Mouse (Mus musculus): ENCODE measurements around the gene Ubap2. TPM values are rescaled to one million over a fixed set of nuclear protein-coding genes. Genes with fewer than 3 reads are reported as not detected.

Gene Ubap2
- polyA plus RNA-seq (2016; fragmentation: Nextera tagmentation; extraction: Ambion mirVana) = 95.6 and 106 TPM in 2 replicates

- Histone ChIP-seq H3K9me3 (replicated peaks) (no peaks in the 10 kb centered on the region), H3K4me3 (peak within 1 kb of the TSS; percentile 75), H3K36me3 (peaks cover 23% of the 10 kb centered on the region), H3K27me3 (ENCODE audit: low read depth, poor library complexity, severe bottlenecking) (no peaks in the 10 kb centered on the region), H3K27ac (peak within 1 kb of the TSS; percentile 96), H3K4me1 (peaks cover 26% of the 10 kb centered on the region)
- peak; percentile 97 for DNase-seq (ENCODE audit: low spot score)
- WGBS = under 1% methylated on average over 60 of the region's 60 CpGs
Measured at GRCm38 (mm10) chr4:41274980-41275850, at the start of gene Ubap2. Gene Ubap2, minus strand, starts transcription at chr4:41275144.

- no peak for DNase-seq (ENCODE audit: low spot score)
- Histone ChIP-seq H3K4me3 (no peak overlapping the region), H3K9me3 (replicated peaks) (no peaks in the 10 kb centered on the region), H3K4me1 (no peaks in the 10 kb centered on the region), H3K27ac (no peak overlapping the region), H3K27me3 (ENCODE audit: low read depth, poor library complexity, severe bottlenecking) (no peaks in the 10 kb centered on the region), H3K36me3 (no peaks in the 10 kb centered on the region)
- WGBS = 83% methylated on average over 4 of the region's 4 CpGs
Measured at GRCm38 (mm10) chr4:41320971-41321370, 46.0 kb upstream of the Ubap2 start.

GRCm38 (mm10) chr4:41318267-41318666 is 43.3 kb upstream of the Ubap2 start:
- WGBS = 91% methylated on average over 5 of the region's 5 CpGs
- Histone ChIP-seq H3K4me1 (peaks cover 14% of the 10 kb centered on the region), H3K27ac (no peak overlapping the region), H3K27me3 (ENCODE audit: low read depth, poor library complexity, severe bottlenecking) (no peaks in the 10 kb centered on the region), H3K36me3 (no peaks in the 10 kb centered on the region; the same call in 1 of the 2 replicates), H3K9me3 (replicated peaks) (no peaks in the 10 kb centered on the region), H3K4me3 (no peak overlapping the region)
- DNase-seq (ENCODE audit: low spot score) = no peak

- 43% methylated on average over 8 of the region's 8 CpGs for WGBS
- peak overlapping the region; percentile 93 for H3K27ac ChIP-seq
- peaks cover 18% of the 10 kb centered on the region for H3K4me1 ChIP-seq
Measured at GRCm38 (mm10) chr4:41315173-41315572, 40.2 kb upstream of the Ubap2 start.

GRCm38 (mm10) chr4:41314141-41315129 is 39.5 kb upstream of the Ubap2 start, which contains the start of gene Dcaf12:
Gene Dcaf12, minus strand, starts transcription at chr4:41314889.
- H3K4me1 ChIP-seq = peaks cover 18% of the 10 kb centered on the region
- peak within 1 kb of the TSS; percentile 76 for H3K4me3 ChIP-seq
- H3K9me3 ChIP-seq (replicated peaks) = no peaks in the 10 kb centered on the region
- no peaks in the 10 kb centered on the region for H3K27me3 ChIP-seq (ENCODE audit: low read depth, poor library complexity, severe bottlenecking)
- peak; percentile 94 for DNase-seq (ENCODE audit: low spot score)
- peaks cover 37% of the 10 kb centered on the region for H3K36me3 ChIP-seq
- WGBS = under 1% methylated on average over 70 of the region's 70 CpGs
- peak within 1 kb of the TSS; percentile 93 for H3K27ac ChIP-seq

More at GRCm38 (mm10) chr4:41315173-41315572, 40.2 kb upstream of the Ubap2 start:
- H3K9me3 ChIP-seq (replicated peaks) = no peaks in the 10 kb centered on the region
- DNase-seq (ENCODE audit: low spot score) = peak; percentile 35
- H3K4me3 ChIP-seq = peak overlapping the region; percentile 76
- no peaks in the 10 kb centered on the region for H3K27me3 ChIP-seq (ENCODE audit: low read depth, poor library complexity, severe bottlenecking)
- H3K36me3 ChIP-seq = peaks cover 30% of the 10 kb centered on the region

- H3K27ac ChIP-seq = peak overlapping the region; percentile 93
- peaks cover 44% of the 10 kb centered on the region for H3K36me3 ChIP-seq
- WGBS = 21% methylated on average over 14 of the region's 14 CpGs
- H3K4me1 ChIP-seq = peaks cover 18% of the 10 kb centered on the region
- H3K4me3 ChIP-seq = peak overlapping the region; percentile 76
- DNase-seq (ENCODE audit: low spot score) = peak; percentile 34
- H3K9me3 ChIP-seq (replicated peaks) = no peaks in the 10 kb centered on the region
- no peaks in the 10 kb centered on the region for H3K27me3 ChIP-seq (ENCODE audit: low read depth, poor library complexity, severe bottlenecking)
Measured at GRCm38 (mm10) chr4:41313722-41314121, 38.8 kb upstream of the Ubap2 start.

- no peak for DNase-seq (ENCODE audit: low spot score)
- H3K27ac ChIP-seq = no peak overlapping the region
- no peaks in the 10 kb centered on the region for H3K27me3 ChIP-seq (ENCODE audit: low read depth, poor library complexity, severe bottlenecking)
- 93% methylated on average over 9 of the region's 9 CpGs for WGBS
- peaks cover 18% of the 10 kb centered on the region for H3K4me1 ChIP-seq
- peaks cover 73% of the 10 kb centered on the region for H3K36me3 ChIP-seq
- no peak overlapping the region for H3K4me3 ChIP-seq
- H3K9me3 ChIP-seq (replicated peaks) = no peaks in the 10 kb centered on the region
Measured at GRCm38 (mm10) chr4:41310567-41311563, 35.9 kb upstream of the Ubap2 start.

GRCm38 (mm10) chr4:41307406-41307805 is 32.5 kb upstream of the Ubap2 start:
- WGBS = 85% methylated on average over 6 of the region's 6 CpGs
- no peaks in the 10 kb centered on the region for H3K27me3 ChIP-seq (ENCODE audit: low read depth, poor library complexity, severe bottlenecking)
- H3K36me3 ChIP-seq = peaks cover 93% of the 10 kb centered on the region
- no peak overlapping the region for H3K27ac ChIP-seq
- H3K4me3 ChIP-seq = no peak overlapping the region
- no peaks in the 10 kb centered on the region for H3K4me1 ChIP-seq
- no peaks in the 10 kb centered on the region for H3K9me3 ChIP-seq (replicated peaks)
- DNase-seq (ENCODE audit: low spot score) = no peak

GRCm38 (mm10) chr4:41304302-41304701 is 29.4 kb upstream of the Ubap2 start:
- Histone ChIP-seq H3K4me1 (no peaks in the 10 kb centered on the region), H3K36me3 (peaks cover 93% of the 10 kb centered on the region), H3K27ac (no peak overlapping the region), H3K4me3 (no peak overlapping the region), H3K9me3 (replicated peaks) (no peaks in the 10 kb centered on the region), H3K27me3 (ENCODE audit: low read depth, poor library complexity, severe bottlenecking) (no peaks in the 10 kb centered on the region)
- WGBS = 82% methylated on average over 3 of the region's 3 CpGs
- DNase-seq (ENCODE audit: low spot score) = no peak

- DNase-seq (ENCODE audit: low spot score) = no peak
- no peaks in the 10 kb centered on the region for H3K4me1 ChIP-seq
- H3K9me3 ChIP-seq (replicated peaks) = no peaks in the 10 kb centered on the region
- H3K36me3 ChIP-seq = peaks cover 93% of the 10 kb centered on the region
- H3K4me3 ChIP-seq = no peak overlapping the region
- no peaks in the 10 kb centered on the region for H3K27me3 ChIP-seq (ENCODE audit: low read depth, poor library complexity, severe bottlenecking)
- no peak overlapping the region for H3K27ac ChIP-seq
- 96% methylated on average over 7 of the region's 7 CpGs for WGBS
Measured at GRCm38 (mm10) chr4:41303671-41304070, 28.7 kb upstream of the Ubap2 start.

- no peaks in the 10 kb centered on the region for H3K9me3 ChIP-seq (replicated peaks)
- peaks cover 98% of the 10 kb centered on the region for H3K36me3 ChIP-seq
- WGBS = 95% methylated on average over 5 of the region's 5 CpGs
- H3K27me3 ChIP-seq (ENCODE audit: low read depth, poor library complexity, severe bottlenecking) = no peaks in the 10 kb centered on the region
- no peak for DNase-seq (ENCODE audit: low spot score)
- no peak overlapping the region for H3K27ac ChIP-seq
- H3K4me1 ChIP-seq = no peaks in the 10 kb centered on the region
- H3K4me3 ChIP-seq = no peak overlapping the region
Measured at GRCm38 (mm10) chr4:41298976-41299375, 24.0 kb upstream of the Ubap2 start.

- no peaks in the 10 kb centered on the region for H3K27me3 ChIP-seq (ENCODE audit: low read depth, poor library complexity, severe bottlenecking)
- WGBS = 96% methylated on average over 7 of the region's 7 CpGs
- no peaks in the 10 kb centered on the region for H3K4me1 ChIP-seq
- H3K27ac ChIP-seq = no peak overlapping the region
- no peaks in the 10 kb centered on the region for H3K9me3 ChIP-seq (replicated peaks)
- peaks cover 98% of the 10 kb centered on the region for H3K36me3 ChIP-seq
- DNase-seq (ENCODE audit: low spot score) = no peak
- H3K4me3 ChIP-seq = no peak overlapping the region
Measured at GRCm38 (mm10) chr4:41295960-41296359, 21.0 kb upstream of the Ubap2 start.

Measured in limb, embryonic 10.5 days (tissue).